Mouse (Mus musculus) bone marrow macrophage, adult 2 months (primary cell): ENCODE results near the gene Gm10337.

Source experiments
- CTCF ChIP-seq: IDR thresholded peaks from 2 replicates; pipeline ENCODE4 v1.5.1; 2012; ENCODE audit warnings: low read depth, mild to moderate bottlenecking, low read length, moderate library complexity
- POLR2A ChIP-seq: IDR thresholded peaks from 2 replicates; pipeline ENCODE4 v1.6.1; 2012; ENCODE audit warnings: mild to moderate bottlenecking, low read depth, low read length, borderline replicate concordance

DNA sequence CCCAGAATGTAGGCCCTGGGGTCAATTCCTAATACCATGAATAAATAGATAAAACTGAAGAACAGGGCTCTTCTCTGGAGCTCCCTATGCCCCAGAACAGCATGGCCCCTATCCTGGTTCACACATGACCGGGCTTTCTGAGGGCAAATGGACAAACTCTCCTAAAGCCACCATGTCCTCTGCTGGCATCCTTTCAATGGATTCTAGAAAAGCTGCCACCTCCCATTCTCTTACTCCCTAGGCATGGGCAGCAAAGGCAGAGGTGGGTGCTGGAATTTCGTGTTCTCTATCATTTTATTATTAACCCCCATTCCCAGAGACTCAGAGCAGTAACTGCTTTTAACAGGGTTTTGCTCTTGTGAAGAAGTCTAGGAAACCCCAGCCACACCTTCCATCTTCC lies 11.7 kb downstream of the Gm10337 start:
- TF ChIP-seq CTCF (no peak), POLR2A (no peak)
